Mouse (Mus musculus): ENCODE measurements at regions not wholly inside any gene's neighbourhood (a gene's known extent, or its start where the extent isn't known, plus 50 kb on each side); places are given as distances from the start of the nearest gene placed in this dataset.
"Not testable (repeated sequence)": the region's sequence is repeated elsewhere in the genome, so short reads cannot be mapped to it uniquely, and the experiment has no call there.

DNA sequence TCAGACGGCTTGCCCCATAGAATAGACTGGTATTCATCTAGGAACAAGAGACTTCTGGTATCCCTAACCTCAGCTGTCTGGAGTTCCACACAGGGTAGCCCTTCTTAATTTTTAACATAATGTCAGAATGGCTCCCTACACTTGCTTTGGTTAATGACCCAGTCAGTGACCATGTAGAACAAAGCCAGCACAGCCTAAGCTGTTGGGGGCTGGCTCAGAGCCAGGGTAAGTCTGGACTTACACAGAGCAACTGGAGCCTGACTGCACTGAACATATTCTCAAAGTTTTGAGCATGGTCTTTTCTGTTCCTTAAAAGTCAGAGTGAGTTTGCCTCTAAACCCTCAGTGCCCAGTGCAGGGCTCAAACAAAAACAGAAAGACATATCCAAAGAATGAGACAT is 123.4 kb downstream of the Gm6685 start:
- peak; percentile 3 to 23 for DNase-seq

GRCm38 (mm10) chr11:28213606-28214005 is 126.1 kb downstream of the Gm6685 start:
- no peak for DNase-seq

- DNase-seq, result no peak
Observed at GRCm38 (mm10) chr11:28202150-28202549, 137.5 kb downstream of the Gm6685 start.

GRCm38 (mm10) chr11:28188119-28188518 is 151.5 kb downstream of the Gm6685 start:
- no peak for DNase-seq

GRCm38 (mm10) chr11:28187441-28187840 is 152.2 kb downstream of the Gm6685 start:
- DNase-seq, result not testable (repeated sequence)

DNA sequence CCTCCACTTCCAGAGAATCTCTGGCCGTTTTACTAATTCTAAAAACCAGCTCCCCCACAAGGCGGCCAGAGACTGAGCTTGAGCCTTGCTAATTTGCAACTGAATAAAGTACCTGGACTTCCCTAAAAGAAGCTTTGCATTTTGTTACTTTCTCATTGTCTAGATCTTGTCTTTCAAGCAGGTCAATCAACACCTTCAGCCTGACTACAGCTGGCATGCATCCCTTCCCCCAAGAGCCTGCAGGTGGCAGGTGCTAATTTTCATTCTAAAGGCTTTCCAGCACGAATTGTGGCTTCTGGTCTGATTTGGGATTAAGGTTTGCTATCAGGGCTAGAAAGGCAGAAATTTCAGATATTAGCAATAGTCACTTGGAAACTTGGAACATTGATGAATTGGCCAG is 168.4 kb downstream of the Gm6685 start:
- DNase-seq, result no peak

DNA sequence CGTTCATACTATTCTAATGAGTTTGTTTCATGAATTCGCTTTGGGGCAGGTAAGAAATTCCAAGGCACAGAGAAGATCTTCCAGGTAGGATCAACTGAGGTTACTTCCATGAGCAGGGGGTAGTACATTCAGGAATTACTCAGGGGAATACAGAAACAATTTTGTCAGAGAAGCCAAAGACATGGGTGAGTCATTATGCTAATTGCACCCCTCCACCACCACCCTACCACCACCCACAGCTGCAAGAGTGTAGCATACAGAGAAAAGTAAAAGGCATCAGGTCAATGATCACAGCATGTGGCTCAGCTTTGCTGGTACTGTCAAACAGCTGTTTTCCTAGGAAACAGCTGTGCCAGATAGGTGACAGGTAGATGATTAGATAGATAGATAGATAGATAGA is 187.2 kb downstream of the Gm6685 start:
- no peak for DNase-seq
